Mouse (Mus musculus) forebrain, embryonic 14.5 days (tissue): Measurements from ENCODE around the gene Pou3f3. TPM values are rescaled to one million over a fixed set of nuclear protein-coding genes. Genes with fewer than 3 reads are reported as not detected.

Experiments
- ATAC-seq: fragments of 200-750 bp; cut with Nextera tagmentation; 2 replicates; pipeline ENCODE4 v1.8.0; 2017; ENCODE audit warnings: mild to moderate bottlenecking, moderate library complexity
- DNase-seq: peaks from one replicate; pipeline ENCODE4 v3.0.0-alpha.2; 2015; ENCODE audit warnings: low spot score
- H3K27ac ChIP-seq: fragments of 300-500 bp; sonication (generic); 2 replicates; pipeline ENCODE4 v1.5.1; 2014; ENCODE audit warnings: low read depth, mild to moderate bottlenecking, control low read depth, low read length, moderate library complexity
- H3K27me3 ChIP-seq: fragments of 300-500 bp; sonication (generic); replicated peaks from 2 replicates; pipeline ENCODE4 v1.6.1; 2014; ENCODE audit warnings: low read length, control low read depth, mixed read lengths; ENCODE audit not compliant: control insufficient read depth, insufficient read depth
- H3K36me3 ChIP-seq: fragments of 300-500 bp; sonication (generic); 2 replicates; pipeline ENCODE4 v1.6.1; 2014; ENCODE audit warnings: low read length, control low read depth; ENCODE audit not compliant: control insufficient read depth, insufficient read depth
- H3K4me1 ChIP-seq: fragments of 300-500 bp; sonication (generic); 2 replicates; pipeline ENCODE4 v1.6.1; 2014; ENCODE audit warnings: antibody characterized with exemption, low read length, control low read depth; ENCODE audit not compliant: control insufficient read depth, insufficient read depth
- H3K4me2 ChIP-seq: fragments of 300-500 bp; sonication (generic); 2 replicates; pipeline ENCODE4 v1.6.1; 2014; ENCODE audit warnings: mild to moderate bottlenecking, control low read depth, low read length
- H3K4me3 ChIP-seq: fragments of 300-500 bp; sonication (generic); 2 replicates; pipeline ENCODE4 v1.5.1; 2014; ENCODE audit warnings: low read depth, low read length, control low read depth
- H3K9ac ChIP-seq: fragments of 300-500 bp; sonication (generic); 2 replicates; pipeline ENCODE4 v1.6.1; 2014; ENCODE audit warnings: mild to moderate bottlenecking, low read length, control low read depth, moderate library complexity
- H3K9me3 ChIP-seq: fragments of 300-500 bp; sonication (generic); replicated peaks from 2 replicates; pipeline ENCODE4 v1.6.1; 2016; ENCODE audit warnings: low read length, control low read depth, mixed read lengths; ENCODE audit not compliant: control insufficient read depth
- WGBS: fragments of 180-500 bp; shearing (Covaris S2); extraction: QIAGEN DNeasy Blood & Tissue Kit; methylation state at CpG from one replicate; pipeline ENCODE4 v1.1.7; 2014; 5-methylcytosine and 5-hydroxymethylcytosine counted together
- polyA plus RNA-seq: library from polyadenylated mRNA; unstranded; fragments of >200 nt; fragmentation: Nextera tagmentation; extraction: Ambion mirVana; gene quantifications from 2 replicates; pipeline ENCODE4 v1.2.1, GENCODE M21; 2014

Gene Pou3f3
- polyA plus RNA-seq, 1 experiment from 2014 or later: 28.9 TPM

DNA sequence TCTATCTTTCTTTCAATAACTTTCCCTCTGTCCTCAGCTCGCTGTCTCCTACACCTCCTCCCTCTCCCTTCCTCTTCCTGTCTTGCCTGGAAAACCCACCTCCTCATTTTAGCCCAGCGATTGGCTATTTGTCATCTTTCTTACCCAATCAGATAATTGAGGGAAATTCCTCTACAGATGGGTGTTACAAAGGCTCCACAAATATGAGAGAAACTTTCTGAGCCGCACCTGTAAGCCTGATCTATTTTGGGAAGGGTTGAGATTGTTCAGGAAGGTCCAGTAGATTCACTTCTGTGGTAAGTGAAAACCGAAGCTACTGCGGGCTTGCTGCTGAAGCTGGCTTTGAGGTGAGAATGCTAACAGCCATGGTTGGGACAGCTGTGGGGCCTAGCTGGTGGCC, 31.6 kb downstream of the Pou3f3 start:
- DNase-seq: no peak
- no peaks in the 10 kb centered on the region for H3K27me3 ChIP-seq
- H3K9ac ChIP-seq: no peak overlapping the region
- no peak for ATAC-seq
- H3K36me3 ChIP-seq: no peaks in the 10 kb centered on the region
- no peak overlapping the region for H3K4me3 ChIP-seq
- no peak overlapping the region for H3K27ac ChIP-seq
- H3K4me2 ChIP-seq: no peak overlapping the region
- WGBS: 95% methylated on average over 5 of the region's 5 CpGs
- no peaks in the 10 kb centered on the region for H3K9me3 ChIP-seq
- 0 out of 2 replicates have a peak, but pooled peaks cover 2% of the 10 kb centered on the region for H3K4me1 ChIP-seq

DNA sequence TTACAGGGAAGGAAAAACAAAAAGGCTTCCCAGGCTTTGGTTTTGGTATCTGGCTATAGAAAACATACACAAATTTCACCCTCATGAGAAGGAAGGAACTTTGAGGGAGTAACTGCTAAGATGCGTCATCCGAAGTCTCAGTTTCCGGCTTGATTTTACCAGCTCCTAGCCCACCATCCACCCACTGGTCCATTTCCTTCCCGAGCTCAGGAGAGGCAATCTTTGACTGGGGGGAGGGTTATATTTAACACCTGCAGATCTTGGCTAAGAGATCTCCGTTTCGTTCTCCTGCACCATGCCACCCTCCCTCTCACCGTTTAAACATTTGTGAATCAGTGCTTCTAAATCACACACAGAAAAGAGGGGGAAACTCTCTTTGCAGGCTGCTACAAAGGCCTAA, 32.1 kb downstream of the Pou3f3 start:
- WGBS: 53% methylated on average over 7 of the region's 7 CpGs
- H3K4me3 ChIP-seq: no peak overlapping the region
- H3K4me2 ChIP-seq: no peak overlapping the region
- ATAC-seq (no peak), DNase-seq (no peak)
- H3K9me3 ChIP-seq: no peaks in the 10 kb centered on the region
- H3K27ac ChIP-seq: no peak overlapping the region
- no peaks in the 10 kb centered on the region for H3K36me3 ChIP-seq
- 0 out of 2 replicates have a peak, but pooled peaks cover 2% of the 10 kb centered on the region for H3K4me1 ChIP-seq
- H3K9ac ChIP-seq: no peak overlapping the region
- H3K27me3 ChIP-seq: no peaks in the 10 kb centered on the region

DNA sequence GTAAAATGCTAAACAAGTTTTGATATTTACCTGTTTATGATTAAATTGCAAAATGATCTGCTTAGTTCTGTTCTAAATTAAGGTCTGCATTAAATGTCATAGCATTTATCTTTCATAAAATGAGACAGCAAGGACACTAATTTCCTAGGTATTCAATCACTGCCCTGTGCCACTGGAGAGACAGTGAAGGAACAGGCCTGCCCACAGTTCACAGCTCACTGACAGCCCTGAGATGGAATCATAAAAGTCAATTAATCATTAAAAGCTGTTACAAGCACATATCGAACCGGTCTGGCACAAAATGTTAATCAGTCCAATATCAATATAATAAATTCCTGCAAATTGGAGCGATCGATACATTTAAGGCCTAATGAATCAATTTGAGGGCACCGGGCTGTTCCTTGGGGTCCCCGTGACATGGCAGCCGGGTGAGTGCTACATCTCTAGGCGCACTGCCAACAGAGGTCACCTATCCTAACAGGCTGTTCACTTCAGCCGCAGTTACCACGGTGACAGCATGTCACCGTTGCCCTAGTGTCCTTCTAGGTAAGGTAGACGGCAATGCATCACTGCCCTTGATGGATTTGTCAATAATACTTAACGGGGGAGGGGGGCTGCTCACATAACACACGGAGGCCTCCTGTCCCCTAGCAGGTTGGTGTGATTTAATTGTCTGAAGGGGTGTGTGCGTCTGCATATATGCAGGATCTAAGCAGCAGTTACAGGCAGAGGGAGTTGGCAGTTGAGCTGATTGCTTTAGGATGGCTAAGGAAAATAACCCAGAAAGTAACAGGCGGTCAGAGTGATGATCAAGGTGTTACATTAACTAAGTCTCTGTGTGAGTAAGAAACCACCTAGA, 46.0 kb downstream of the Pou3f3 start:
- no peaks in the 10 kb centered on the region for H3K9me3 ChIP-seq
- H3K4me3 ChIP-seq: no peak overlapping the region
- H3K36me3 ChIP-seq: no peaks in the 10 kb centered on the region
- no peak overlapping the region for H3K9ac ChIP-seq
- ATAC-seq: no peak
- H3K4me1 ChIP-seq: no peaks in the 10 kb centered on the region
- H3K27me3 ChIP-seq: no peaks in the 10 kb centered on the region
- WGBS: 70% methylated on average over 16 of the region's 16 CpGs
- H3K27ac ChIP-seq: no peak overlapping the region
- DNase-seq: no peak
- no peak overlapping the region for H3K4me2 ChIP-seq

DNA sequence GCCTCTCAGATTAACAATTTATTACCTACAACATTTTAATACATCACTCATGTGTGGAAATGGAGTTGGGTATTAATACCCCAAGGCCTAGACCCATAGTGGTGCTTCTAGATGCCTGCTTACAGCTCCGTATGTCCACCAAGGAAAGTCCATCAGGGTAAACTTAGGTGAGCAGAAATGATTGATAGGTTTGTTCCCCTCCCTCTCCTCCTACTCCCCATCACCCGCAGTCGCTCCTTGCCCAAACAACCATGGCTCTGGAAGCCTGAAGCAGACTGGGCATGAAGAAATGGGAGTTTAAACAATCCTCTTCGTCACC, 46.6 kb downstream of the Pou3f3 start:
- 90% methylated on average over 4 of the region's 4 CpGs for WGBS
- Histone ChIP-seq H3K9ac (no peak overlapping the region), H3K4me2 (no peak overlapping the region), H3K4me3 (no peak overlapping the region), H3K4me1 (no peaks in the 10 kb centered on the region), H3K27ac (no peak overlapping the region), H3K9me3 (no peaks in the 10 kb centered on the region), H3K36me3 (no peaks in the 10 kb centered on the region), H3K27me3 (no peaks in the 10 kb centered on the region)
- ATAC-seq (no peak), DNase-seq (no peak)

DNA sequence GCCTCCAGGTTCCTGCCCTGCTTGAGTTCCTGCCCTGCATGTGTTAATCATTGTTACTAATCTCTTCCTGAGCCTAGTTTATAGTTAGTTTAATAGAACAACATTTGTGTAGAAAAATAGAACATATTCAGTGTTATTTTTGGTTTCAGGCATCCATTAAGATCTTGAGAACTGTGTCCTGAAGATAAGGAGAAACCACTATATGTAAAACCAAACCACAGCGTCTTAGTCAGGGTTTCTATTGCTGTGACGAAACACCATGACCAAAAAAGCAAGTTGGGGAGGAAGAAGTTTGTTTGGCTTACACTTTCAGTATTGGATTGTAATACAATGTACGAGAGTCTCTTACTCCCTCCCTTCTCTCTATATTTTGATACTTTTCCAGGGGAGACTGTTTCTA, 49.5 kb downstream of the Pou3f3 start:
- no peaks in the 10 kb centered on the region for H3K4me1 ChIP-seq
- H3K4me3 ChIP-seq: no peak overlapping the region
- 89% methylated on average over 3 of the region's 3 CpGs for WGBS
- DNase-seq: no peak
- H3K4me2 ChIP-seq: no peak overlapping the region
- H3K27me3 ChIP-seq: no peaks in the 10 kb centered on the region
- no peaks in the 10 kb centered on the region for H3K36me3 ChIP-seq
- H3K9ac ChIP-seq: no peak overlapping the region
- no peak for ATAC-seq
- no peaks in the 10 kb centered on the region for H3K9me3 ChIP-seq
- H3K27ac ChIP-seq: no peak overlapping the region

DNA sequence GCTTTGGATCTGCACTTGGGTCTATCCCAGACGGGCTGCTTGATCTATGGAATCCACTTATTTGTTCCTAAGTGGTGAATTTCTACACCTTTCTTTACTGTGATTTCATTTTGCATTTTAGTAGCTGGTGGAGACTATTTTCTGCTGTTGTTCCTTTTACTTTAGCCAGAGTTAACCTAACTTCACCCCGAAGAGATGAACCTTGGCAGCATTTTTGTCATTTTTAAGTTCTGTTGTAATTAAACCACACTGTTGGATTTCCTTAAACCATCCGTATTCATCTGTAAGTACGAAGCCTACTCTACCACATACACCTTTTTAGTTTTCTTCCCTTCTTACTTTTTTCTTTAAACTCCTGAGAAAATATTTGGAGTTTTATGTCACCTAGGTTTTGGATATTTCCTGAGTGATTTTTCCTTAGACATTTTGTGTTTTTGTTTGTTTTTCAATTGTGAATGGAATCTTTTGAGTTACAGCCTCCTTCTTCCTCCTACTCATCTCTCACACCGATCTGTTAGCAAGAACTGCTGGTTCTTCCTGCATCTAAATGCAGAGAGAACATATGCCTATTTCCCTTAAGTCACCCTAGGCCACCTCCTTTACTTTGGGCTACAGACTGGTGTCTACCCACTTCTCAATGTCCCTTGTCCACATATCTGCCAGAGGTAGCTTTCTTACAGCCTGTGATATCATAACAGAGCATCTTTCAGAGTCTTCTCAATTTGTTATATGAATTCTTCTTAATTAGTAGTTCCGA, 54.1 kb downstream of the Pou3f3 start:
- ATAC-seq (no peak), DNase-seq (no peak)
- 87% methylated on average over 6 of the region's 6 CpGs for WGBS
- Histone ChIP-seq H3K27me3 (no peaks in the 10 kb centered on the region), H3K9ac (no peak overlapping the region), H3K9me3 (no peaks in the 10 kb centered on the region), H3K27ac (no peak overlapping the region), H3K4me2 (no peak overlapping the region), H3K4me1 (no peaks in the 10 kb centered on the region), H3K4me3 (no peak overlapping the region), H3K36me3 (no peaks in the 10 kb centered on the region)

Other genes with a start within 250 kb of the Pou3f3 start
- 45.4 and 48.0 TPM in 2 replicates for gene Mrps9, start 155.5 kb downstream of the Pou3f3 start, polyA plus RNA-seq